Mouse (Mus musculus): Measurements from ENCODE around the gene Cysltr2. TPM values are rescaled to one million over a fixed set of nuclear protein-coding genes. Genes with fewer than 3 reads are reported as not detected.

Cysltr2 gene
- polyA plus RNA-seq, 1 experiment from 2014 or later = not detected

GRCm38 (mm10) chr14:73045199-73045928 lies 3.5 kb downstream of the Cysltr2 start:
- 66% methylated on average over 9 of the region's 9 CpGs for WGBS
- H3K4me3 ChIP-seq = no peak overlapping the region
- H3K9ac ChIP-seq = no peak overlapping the region
- H3K4me2 ChIP-seq = no peak overlapping the region
- no peaks in the 10 kb centered on the region for H3K36me3 ChIP-seq
- no peak for ATAC-seq (ENCODE audit: extremely low read depth, insufficient number of reproducible peaks, low FRiP score, low TSS enrichment)
- H3K4me1 ChIP-seq = 0 out of 2 replicates have a peak, but pooled peaks cover 8% of the 10 kb centered on the region
- no peaks in the 10 kb centered on the region for H3K9me3 ChIP-seq
- peaks cover 27% of the 10 kb centered on the region for H3K27me3 ChIP-seq (replicated peaks)
- H3K27ac ChIP-seq (replicated peaks) = no peak overlapping the region

- Histone ChIP-seq H3K4me1 (0 out of 2 replicates have a peak, but pooled peaks cover 8% of the 10 kb centered on the region), H3K4me3 (no peak overlapping the region), H3K36me3 (no peaks in the 10 kb centered on the region), H3K4me2 (no peak overlapping the region), H3K27ac (replicated peaks) (no peak overlapping the region), H3K9ac (no peak overlapping the region), H3K27me3 (replicated peaks) (peaks cover 27% of the 10 kb centered on the region), H3K9me3 (no peaks in the 10 kb centered on the region)
- 54% methylated on average over 2 of the region's 2 CpGs for WGBS
- no peak for ATAC-seq (ENCODE audit: extremely low read depth, insufficient number of reproducible peaks, low FRiP score, low TSS enrichment)
Observed at GRCm38 (mm10) chr14:73041689-73042088, 7.2 kb downstream of the Cysltr2 start.

- 0 out of 2 replicates have a peak, but pooled peaks cover 3% of the 10 kb centered on the region for H3K9me3 ChIP-seq
- no peak overlapping the region for H3K4me2 ChIP-seq
- 0 out of 2 replicates have a peak, but pooled peaks cover 3% of the 10 kb centered on the region for H3K27me3 ChIP-seq (replicated peaks)
- 32% methylated on average over 3 of the region's 3 CpGs for WGBS
- no peaks in the 10 kb centered on the region for H3K4me1 ChIP-seq
- H3K36me3 ChIP-seq = no peaks in the 10 kb centered on the region
- H3K27ac ChIP-seq (replicated peaks) = no peak overlapping the region
- no peak overlapping the region for H3K4me3 ChIP-seq
- ATAC-seq (ENCODE audit: extremely low read depth, insufficient number of reproducible peaks, low FRiP score, low TSS enrichment) = no peak
- no peak overlapping the region for H3K9ac ChIP-seq
Observed at GRCm38 (mm10) chr14:73033290-73033689, 15.6 kb downstream of the Cysltr2 start.

- H3K4me1 ChIP-seq = no peaks in the 10 kb centered on the region
- no peak overlapping the region for H3K4me2 ChIP-seq
- H3K27me3 ChIP-seq (replicated peaks) = no peaks in the 10 kb centered on the region
- 0 out of 2 replicates have a peak, but pooled peaks cover 3% of the 10 kb centered on the region for H3K9me3 ChIP-seq
- no peak overlapping the region for H3K4me3 ChIP-seq
- no peak overlapping the region for H3K27ac ChIP-seq (replicated peaks)
- 65% methylated on average over 3 of the region's 3 CpGs for WGBS
- H3K36me3 ChIP-seq = no peaks in the 10 kb centered on the region
- H3K9ac ChIP-seq = no peak overlapping the region
- no peak for ATAC-seq (ENCODE audit: extremely low read depth, insufficient number of reproducible peaks, low FRiP score, low TSS enrichment)
Observed at GRCm38 (mm10) chr14:73031218-73031617, 17.7 kb downstream of the Cysltr2 start.

GRCm38 (mm10) chr14:73017272-73017671 lies 31.6 kb downstream of the Cysltr2 start:
- Histone ChIP-seq H3K36me3 (no peaks in the 10 kb centered on the region), H3K27ac (replicated peaks) (no peak overlapping the region), H3K4me1 (peaks cover 5% of the 10 kb centered on the region; the same call in 1 of the 2 replicates), H3K9me3 (peaks cover 4% of the 10 kb centered on the region; the same call in 1 of the 2 replicates), H3K9ac (no peak overlapping the region), H3K4me2 (no peak overlapping the region), H3K27me3 (replicated peaks) (no peaks in the 10 kb centered on the region), H3K4me3 (no peak overlapping the region)
- 83% methylated on average over 3 of the region's 3 CpGs for WGBS
- ATAC-seq (ENCODE audit: extremely low read depth, insufficient number of reproducible peaks, low FRiP score, low TSS enrichment) = no peak

GRCm38 (mm10) chr14:73015386-73015785 lies 33.5 kb downstream of the Cysltr2 start:
- 65% methylated on average over 6 of the region's 6 CpGs for WGBS
- Histone ChIP-seq H3K27ac (replicated peaks) (no peak overlapping the region), H3K4me3 (no peak overlapping the region), H3K36me3 (no peaks in the 10 kb centered on the region), H3K9me3 (peaks cover 6% of the 10 kb centered on the region; the same call in 1 of the 2 replicates), H3K27me3 (replicated peaks) (no peaks in the 10 kb centered on the region), H3K9ac (no peak overlapping the region), H3K4me2 (no peak overlapping the region), H3K4me1 (peaks cover 5% of the 10 kb centered on the region; the same call in 1 of the 2 replicates)
- ATAC-seq (ENCODE audit: extremely low read depth, insufficient number of reproducible peaks, low FRiP score, low TSS enrichment) = no peak

GRCm38 (mm10) chr14:73013723-73014544 lies 35.0 kb downstream of the Cysltr2 start:
- 45% methylated on average over 9 of the region's 9 CpGs for WGBS
- Histone ChIP-seq H3K4me3 (no peak overlapping the region), H3K36me3 (no peaks in the 10 kb centered on the region), H3K27me3 (replicated peaks) (no peaks in the 10 kb centered on the region), H3K27ac (replicated peaks) (0 out of 2 replicates have a peak overlapping the region, but pooled peaks have one; percentile 12), H3K4me2 (no peak overlapping the region), H3K9me3 (peaks cover 6% of the 10 kb centered on the region; the same call in 1 of the 2 replicates), H3K4me1 (peaks cover 5% of the 10 kb centered on the region; the same call in 1 of the 2 replicates), H3K9ac (no peak overlapping the region)
- ATAC-seq (ENCODE audit: extremely low read depth, insufficient number of reproducible peaks, low FRiP score, low TSS enrichment) = no peak

- Histone ChIP-seq H3K4me3 (no peak overlapping the region), H3K27ac (replicated peaks) (no peak overlapping the region), H3K9me3 (no peaks in the 10 kb centered on the region; the same call in 1 of the 2 replicates), H3K4me2 (no peak overlapping the region), H3K27me3 (replicated peaks) (no peaks in the 10 kb centered on the region; the same call in 1 of the 2 replicates), H3K36me3 (no peaks in the 10 kb centered on the region), H3K4me1 (no peaks in the 10 kb centered on the region), H3K9ac (no peak overlapping the region)
- 81% methylated on average over 4 of the region's 4 CpGs for WGBS
- no peak for ATAC-seq (ENCODE audit: extremely low read depth, insufficient number of reproducible peaks, low FRiP score, low TSS enrichment)
Observed at GRCm38 (mm10) chr14:73001814-73002213, 47.1 kb downstream of the Cysltr2 start.

- Histone ChIP-seq H3K27me3 (replicated peaks) (peaks cover 5% of the 10 kb centered on the region; the same call in 1 of the 2 replicates), H3K4me1 (no peaks in the 10 kb centered on the region), H3K4me2 (no peak overlapping the region), H3K4me3 (no peak overlapping the region), H3K27ac (replicated peaks) (no peak overlapping the region), H3K9ac (no peak overlapping the region), H3K9me3 (no peaks in the 10 kb centered on the region; the same call in 1 of the 2 replicates), H3K36me3 (no peaks in the 10 kb centered on the region)
- ATAC-seq (ENCODE audit: extremely low read depth, insufficient number of reproducible peaks, low FRiP score, low TSS enrichment) = no peak
- 40% methylated on average over 10 of the region's 10 CpGs for WGBS
Observed at GRCm38 (mm10) chr14:73000325-73000724, 48.6 kb downstream of the Cysltr2 start.

- Histone ChIP-seq H3K27me3 (replicated peaks) (peaks cover 5% of the 10 kb centered on the region; the same call in 1 of the 2 replicates), H3K36me3 (no peaks in the 10 kb centered on the region), H3K9me3 (no peaks in the 10 kb centered on the region), H3K9ac (no peak overlapping the region), H3K27ac (replicated peaks) (no peak overlapping the region), H3K4me2 (no peak overlapping the region), H3K4me3 (no peak overlapping the region), H3K4me1 (no peaks in the 10 kb centered on the region)
- ATAC-seq (ENCODE audit: extremely low read depth, insufficient number of reproducible peaks, low FRiP score, low TSS enrichment) = no peak
- 78% methylated on average over 6 of the region's 6 CpGs for WGBS
Observed at GRCm38 (mm10) chr14:72998111-72998510, 50.8 kb downstream of the Cysltr2 start.

GRCm38 (mm10) chr14:72986044-72986443 lies 62.9 kb downstream of the Cysltr2 start:
- no peak for ATAC-seq (ENCODE audit: extremely low read depth, insufficient number of reproducible peaks, low FRiP score, low TSS enrichment)
- no peak overlapping the region for H3K9ac ChIP-seq
- no peaks in the 10 kb centered on the region for H3K36me3 ChIP-seq
- no peak overlapping the region for H3K4me3 ChIP-seq
- no peaks in the 10 kb centered on the region for H3K9me3 ChIP-seq
- no peaks in the 10 kb centered on the region for H3K27me3 ChIP-seq (replicated peaks)
- 63% methylated on average over 2 of the region's 2 CpGs for WGBS
- 0 out of 2 replicates have a peak, but pooled peaks cover 8% of the 10 kb centered on the region for H3K4me1 ChIP-seq
- no peak overlapping the region for H3K27ac ChIP-seq (replicated peaks)
- no peak overlapping the region for H3K4me2 ChIP-seq

Data from heart, embryonic 13.5 days (tissue).